Mouse (Mus musculus) kidney, postnatal 10 days (tissue): ENCODE data around the gene Mapk1ip1l.

Experiments used
- DNase-seq: peaks from one replicate; pipeline ENCODE4 v3.0.0; 2021; ENCODE audit warnings: mixed read lengths

Gene Mapk1ip1l

DNA sequence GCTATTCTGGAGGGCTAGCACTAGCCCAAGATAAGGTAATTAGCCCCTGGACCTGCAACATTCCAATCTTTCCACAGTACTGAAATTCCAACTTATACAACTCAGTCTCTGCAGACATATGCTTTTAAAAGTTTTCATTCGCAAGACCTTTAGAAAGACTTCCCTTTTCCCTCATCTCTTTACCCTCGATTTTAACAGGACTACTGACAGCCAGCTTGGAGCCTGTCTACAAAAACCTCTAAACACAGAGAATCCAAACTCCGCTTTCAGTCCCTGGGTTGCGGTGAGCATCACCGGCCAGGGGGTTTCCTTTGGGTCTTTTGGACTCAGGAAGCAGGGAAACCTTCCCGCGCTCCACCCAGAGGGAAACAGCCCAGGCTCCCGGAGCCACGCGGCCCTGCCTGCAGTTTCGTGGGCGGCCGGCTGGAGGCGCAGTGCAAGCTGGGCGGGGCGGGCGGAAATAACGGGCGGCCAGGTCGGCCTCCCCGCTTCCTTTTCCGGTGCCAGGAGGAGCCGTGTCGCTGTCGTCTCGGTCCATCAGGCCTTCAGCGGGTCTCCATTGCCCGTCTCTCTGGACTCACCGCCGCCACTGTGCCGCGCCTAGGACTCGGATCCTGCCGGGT lies at the start of gene Mapk1ip1l:
TSS of gene Mapk1ip1l (plus strand) at position 482 of the 623 bp plus-strand sequence.
- DNase-seq = peak; percentile 95

DNA sequence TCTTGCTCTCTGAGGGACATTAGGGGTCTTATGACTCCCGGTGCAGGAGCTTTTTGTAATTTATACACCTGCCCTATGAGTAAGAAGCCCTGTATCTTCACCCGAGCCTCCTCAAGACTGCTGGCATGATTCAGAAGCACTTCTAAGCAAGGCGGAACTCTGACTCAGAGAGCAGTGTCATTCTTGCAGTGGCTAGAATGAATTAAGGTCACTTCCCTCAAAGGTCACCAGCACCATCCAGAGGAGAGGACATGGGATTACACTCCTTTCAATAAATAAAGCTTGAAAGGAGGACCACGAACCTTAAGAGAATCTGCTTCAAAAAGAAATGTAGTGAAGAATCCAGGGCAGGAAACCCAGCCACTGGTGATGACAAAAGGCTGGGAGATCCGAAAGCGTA lies 48.2 kb upstream of the Mapk1ip1l start:
- no peak for DNase-seq

- no peak for DNase-seq
These were observed 33.2 kb upstream of the Mapk1ip1l start for GRCm38 (mm10) chr14:47264866-47265265.

DNA sequence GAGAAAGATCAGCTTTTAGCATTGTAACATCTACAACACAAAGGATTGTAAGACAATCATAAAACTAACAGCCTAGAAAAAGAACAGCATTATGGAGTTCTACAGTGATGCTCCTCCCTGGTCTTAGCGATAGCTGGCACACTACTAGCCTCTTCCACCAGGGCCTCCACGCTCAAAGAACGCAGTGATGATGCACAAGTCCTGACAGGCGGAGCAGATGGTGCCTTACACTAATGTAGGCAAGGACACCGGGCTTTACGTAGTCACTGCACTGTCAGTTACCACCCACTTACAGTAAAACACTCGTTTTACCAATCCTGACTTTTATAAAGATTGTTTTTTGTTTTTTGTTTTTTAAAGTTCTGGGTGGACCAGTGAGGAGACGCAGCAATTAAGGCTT lies 32.2 kb upstream of the Mapk1ip1l start:
- no peak for DNase-seq

DNA sequence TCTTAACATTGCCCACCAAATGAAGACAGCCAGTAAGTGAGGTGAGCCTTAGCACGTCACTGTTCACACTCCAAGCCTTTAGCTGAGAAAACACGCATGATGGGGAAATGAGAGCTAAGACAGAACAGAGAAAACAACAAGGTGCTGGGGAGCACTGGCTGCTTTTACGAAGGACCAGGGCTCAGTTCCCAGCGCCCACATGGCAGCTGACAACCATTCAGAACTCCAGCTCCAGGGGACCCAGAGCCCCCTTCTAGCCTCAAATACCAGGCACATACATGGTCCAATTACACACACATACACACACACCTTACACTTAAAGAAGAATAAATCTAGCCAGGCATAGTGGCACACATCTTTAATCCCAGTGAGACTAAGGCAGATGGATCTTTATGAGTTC lies 29.0 kb upstream of the Mapk1ip1l start:
- DNase-seq = no peak

- DNase-seq = no peak
These were observed 28.4 kb upstream of the Mapk1ip1l start for GRCm38 (mm10) chr14:47269706-47270105.

GRCm38 (mm10) chr14:47273751-47274150 lies 24.3 kb upstream of the Mapk1ip1l start:
- no peak for DNase-seq

- no peak for DNase-seq
These were observed 22.6 kb upstream of the Mapk1ip1l start for GRCm38 (mm10) chr14:47275417-47275816.

GRCm38 (mm10) chr14:47276036-47276603 lies 21.9 kb upstream of the Mapk1ip1l start:
- no peak for DNase-seq

DNA sequence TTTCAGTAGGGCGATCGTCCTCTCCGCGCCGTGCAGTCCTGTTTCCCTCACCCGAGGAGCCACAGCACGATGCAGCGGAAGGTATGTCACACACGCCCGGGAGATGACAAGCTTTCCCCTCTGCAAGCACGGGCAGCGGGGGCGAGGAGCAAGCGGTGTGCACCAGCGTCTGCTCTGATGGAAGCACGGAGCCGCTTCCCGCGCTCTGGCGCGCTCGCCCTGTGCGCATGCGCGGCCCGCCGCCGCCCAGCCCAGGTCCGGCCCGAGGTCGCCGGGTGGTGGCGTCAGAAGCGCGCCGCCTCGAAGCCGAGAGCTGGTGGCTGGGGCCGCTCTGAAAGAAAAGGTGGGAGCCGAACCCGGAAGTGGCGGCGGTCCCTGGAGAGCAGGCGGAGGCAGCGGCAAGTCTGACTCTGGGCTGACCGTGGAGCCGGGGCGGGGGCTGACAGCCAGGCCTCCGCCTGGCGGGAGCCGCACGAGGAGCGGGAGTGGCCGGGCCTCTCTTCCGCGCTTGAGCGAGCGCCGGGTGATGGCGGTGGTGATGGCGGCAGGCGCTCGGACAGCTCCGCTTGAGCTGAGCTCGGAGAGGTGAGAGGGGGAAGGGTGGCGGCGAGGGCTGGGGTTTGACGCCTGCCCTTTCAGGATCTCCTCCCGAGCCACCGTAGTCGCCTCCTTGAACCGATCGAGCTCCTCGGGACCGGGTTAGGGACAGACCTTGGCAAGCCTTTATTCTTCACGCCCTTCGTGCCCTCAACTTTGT lies 21.3 kb upstream of the Mapk1ip1l start, which contains the start of the genes Wdhd1 and Socs4:
TSS of gene Wdhd1 (minus strand) at position 221 of the 757 bp plus-strand sequence.
TSS of gene Socs4 (plus strand) at position 295 of the 757 bp plus-strand sequence.
- DNase-seq = peak; percentile 98

DNA sequence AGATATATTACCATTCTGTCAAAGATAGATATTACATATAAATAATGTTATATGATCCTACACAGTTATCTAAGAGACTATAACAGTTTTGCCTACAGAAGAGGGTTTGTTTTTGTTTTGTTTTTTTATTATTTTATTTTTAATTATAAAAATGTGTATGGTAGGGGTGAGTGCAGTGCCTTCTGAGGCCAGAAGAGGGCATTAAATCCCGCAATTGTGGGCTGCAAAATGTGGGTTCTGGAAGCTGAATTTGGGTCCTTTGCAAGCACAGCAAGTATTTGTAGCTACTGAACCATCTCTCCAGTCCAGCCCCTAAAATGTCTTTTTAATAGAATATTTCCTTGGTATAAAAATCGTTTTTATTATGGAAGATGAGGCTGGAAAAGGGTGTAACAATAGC lies 19.0 kb upstream of the Mapk1ip1l start:
- DNase-seq = no peak

DNA sequence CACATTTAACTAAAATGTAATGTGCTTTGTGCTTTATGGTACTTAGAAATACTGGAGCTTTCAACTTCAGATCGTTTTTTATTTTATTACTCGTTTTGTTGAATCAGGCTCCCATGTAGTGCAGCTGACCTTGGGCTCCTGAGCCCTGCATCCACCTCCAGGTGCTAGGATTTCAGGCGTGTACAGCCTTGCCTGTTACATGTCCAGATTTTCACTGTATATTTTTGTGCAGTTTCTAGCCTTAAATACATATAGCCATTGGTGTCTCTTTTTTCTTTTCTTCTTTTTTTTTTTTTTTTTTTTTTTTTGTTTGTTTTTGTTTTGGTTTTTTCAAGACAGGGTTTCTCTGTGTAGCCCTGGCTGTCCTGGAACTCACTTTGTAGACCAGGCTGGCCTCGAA lies 16.5 kb upstream of the Mapk1ip1l start:
- DNase-seq = no peak

GRCm38 (mm10) chr14:47283568-47283967 lies 14.5 kb upstream of the Mapk1ip1l start:
- peak; percentile 31 for DNase-seq

GRCm38 (mm10) chr14:47285271-47285670 lies 12.8 kb upstream of the Mapk1ip1l start:
- DNase-seq = no peak

DNA sequence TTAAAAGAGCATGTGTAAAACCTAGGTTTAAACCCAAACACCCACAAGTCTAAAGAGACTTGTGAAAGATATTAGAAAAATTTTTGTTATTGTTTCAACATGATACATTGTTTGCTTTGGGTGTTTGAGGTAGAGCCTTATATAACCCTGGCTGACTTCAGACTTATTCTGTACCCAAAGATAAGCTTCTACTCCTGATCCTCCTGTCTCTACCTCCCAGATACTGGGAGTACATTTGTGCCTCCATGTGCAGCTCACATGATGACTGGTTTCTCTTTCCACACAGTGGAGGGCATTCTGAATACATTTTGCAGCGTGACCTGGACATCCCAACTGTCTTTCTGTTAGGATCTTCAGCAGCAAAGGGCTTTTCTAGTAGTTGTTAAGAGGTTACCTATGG lies 11.9 kb upstream of the Mapk1ip1l start:
- DNase-seq = no peak

DNA sequence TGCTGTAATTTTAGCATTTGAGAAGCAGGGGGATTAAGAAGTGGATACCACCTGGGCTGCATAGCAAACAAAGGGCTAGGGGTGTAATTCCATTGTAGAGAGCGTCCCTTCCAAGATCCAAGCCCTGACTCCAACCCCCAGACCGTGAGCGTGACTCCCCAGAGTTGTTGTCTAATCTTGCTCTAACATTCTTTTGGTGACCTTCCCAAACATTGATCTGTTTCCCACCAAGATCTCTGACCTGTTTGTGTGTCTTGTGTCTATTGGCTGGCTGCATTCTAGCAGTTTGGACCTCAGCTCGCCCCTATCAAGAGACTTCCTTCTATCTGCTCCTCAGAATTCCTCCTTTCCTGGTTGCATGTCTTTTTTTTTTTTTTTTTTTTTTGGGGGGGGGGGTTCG lies 11.0 kb upstream of the Mapk1ip1l start:
- DNase-seq = no peak

DNA sequence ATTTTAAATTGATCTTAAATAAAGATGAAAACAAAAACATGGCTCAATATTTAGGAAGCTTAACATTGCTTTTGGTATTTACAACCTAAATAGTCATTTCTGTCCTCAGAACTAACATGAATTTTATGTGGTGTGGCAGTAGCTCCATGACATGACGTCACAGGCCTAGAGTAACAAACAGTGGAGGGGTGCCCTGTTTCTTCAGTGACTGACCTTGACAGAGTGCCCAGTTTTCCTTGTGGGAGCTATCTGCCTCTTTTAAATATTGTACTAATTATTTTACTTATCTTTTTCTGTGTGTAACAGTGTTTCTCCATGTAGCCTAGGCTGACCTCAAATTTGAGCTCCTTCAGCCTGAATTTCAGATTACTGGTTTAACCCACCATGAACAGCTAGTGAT lies 6.3 kb upstream of the Mapk1ip1l start:
- no peak for DNase-seq

DNA sequence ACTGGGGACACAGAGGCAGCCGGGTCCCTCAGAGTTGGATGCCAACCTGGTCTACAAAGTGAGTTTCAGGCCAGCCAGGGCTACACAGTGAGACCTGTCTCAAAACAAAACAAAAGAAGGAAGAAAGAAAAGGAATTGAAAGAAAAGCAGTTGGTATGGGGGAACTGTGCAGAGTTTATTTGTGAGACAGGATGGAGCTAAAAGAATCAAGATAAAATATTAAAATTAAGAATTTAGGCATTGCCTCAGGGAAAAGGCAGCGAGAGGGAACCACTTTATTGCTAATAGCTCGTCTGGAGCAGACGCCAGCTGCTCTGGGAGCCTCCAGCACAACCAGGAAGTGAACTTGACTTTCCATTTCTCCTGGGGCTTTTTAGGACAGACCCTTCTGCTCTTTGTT lies 3.9 kb upstream of the Mapk1ip1l start:
- peak; percentile 31 for DNase-seq

DNA sequence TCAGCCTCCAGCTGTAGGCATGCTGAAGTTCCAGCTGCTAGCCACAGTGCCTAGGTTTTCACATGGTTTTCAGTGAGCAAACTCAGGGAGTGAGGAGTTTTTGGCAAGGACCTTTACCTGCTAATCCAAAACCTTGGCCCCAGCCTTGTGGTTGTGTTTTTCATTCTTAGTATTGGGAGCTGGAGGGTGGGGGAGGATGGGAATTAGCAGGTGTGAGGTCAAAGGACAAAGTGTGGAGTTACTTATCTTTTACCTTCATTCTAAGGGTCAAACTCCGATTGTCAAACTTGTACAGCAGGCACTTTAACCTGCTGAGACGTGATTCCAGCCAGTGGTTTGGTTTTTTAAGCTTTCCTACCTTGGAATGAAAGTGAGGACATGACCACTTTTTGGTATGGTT lies 1.8 kb upstream of the Mapk1ip1l start:
- no peak for DNase-seq

GRCm38 (mm10) chr14:47298408-47298792 lies 334 bp downstream of the Mapk1ip1l start:
- DNase-seq = peak; percentile 67

GRCm38 (mm10) chr14:47298819-47299261 lies 774 bp downstream of the Mapk1ip1l start:
- DNase-seq = peak; percentile 53

DNA sequence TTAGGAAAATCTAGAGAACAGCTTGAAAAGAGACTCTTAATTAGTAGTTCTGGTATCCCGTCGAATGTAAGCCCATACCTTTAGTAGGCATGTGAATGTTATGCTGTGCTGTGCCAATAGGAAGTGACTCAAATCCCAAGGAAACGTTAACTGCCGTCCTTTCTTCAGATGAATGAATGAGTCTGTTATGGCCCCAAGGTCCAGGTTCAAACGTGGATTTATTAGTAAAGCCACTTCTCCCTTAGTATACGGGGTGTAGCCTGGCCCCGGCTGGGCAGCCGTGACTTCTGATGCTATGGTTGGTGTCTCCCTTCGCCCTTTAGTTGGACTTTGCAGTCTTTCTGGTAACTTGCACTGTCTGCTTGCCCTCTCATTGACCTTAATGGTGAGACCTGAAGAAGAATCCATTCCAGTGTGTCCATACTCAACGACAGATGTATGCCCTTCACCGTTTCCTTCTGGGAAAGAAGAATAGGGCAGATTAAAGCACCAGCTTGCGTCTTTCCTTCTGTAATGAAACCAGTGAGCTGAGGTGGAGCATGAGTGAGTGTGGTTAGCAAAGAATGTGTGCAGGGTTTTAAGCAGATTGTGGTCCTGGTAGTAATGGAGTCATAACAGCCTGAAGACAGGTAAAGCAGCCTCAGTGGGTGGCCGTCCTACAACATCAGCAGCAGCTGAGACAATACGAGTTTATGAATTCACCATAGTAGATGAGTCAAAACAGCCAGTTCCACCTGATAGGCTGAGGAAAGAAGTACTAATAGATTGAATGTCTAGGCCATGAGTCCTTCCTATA lies 5.0 kb downstream of the Mapk1ip1l start:
- no peak for DNase-seq

DNA sequence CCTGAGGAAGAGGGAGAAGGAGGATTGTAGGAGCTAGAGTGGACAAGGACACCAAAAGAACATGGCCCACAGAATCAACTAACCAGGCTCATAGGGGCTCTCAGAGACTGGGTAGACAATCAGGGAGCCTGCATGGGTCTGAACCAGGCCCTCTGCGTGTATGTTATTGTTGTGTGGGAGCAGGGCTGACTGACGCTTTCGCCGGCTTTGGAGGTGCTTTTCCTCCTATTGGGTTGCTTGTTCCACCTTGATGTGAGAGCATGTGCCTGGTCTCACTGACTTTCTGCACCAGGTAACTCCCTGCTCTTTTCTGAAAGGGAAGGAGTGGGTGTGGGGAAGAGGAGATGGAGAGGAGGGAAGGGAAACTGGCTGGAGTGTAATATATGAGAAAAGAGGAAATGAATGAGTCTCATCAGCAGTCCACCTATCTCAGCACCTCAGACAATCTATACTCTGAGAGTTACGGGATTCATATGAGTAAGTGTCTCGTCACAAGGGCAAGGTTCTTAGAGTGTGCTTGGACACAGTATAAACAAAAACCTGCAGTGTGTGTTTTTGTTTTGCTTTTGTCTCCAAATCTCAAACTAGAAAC lies 6.8 kb downstream of the Mapk1ip1l start:
- no peak for DNase-seq
